In the genomic region with DNA sequence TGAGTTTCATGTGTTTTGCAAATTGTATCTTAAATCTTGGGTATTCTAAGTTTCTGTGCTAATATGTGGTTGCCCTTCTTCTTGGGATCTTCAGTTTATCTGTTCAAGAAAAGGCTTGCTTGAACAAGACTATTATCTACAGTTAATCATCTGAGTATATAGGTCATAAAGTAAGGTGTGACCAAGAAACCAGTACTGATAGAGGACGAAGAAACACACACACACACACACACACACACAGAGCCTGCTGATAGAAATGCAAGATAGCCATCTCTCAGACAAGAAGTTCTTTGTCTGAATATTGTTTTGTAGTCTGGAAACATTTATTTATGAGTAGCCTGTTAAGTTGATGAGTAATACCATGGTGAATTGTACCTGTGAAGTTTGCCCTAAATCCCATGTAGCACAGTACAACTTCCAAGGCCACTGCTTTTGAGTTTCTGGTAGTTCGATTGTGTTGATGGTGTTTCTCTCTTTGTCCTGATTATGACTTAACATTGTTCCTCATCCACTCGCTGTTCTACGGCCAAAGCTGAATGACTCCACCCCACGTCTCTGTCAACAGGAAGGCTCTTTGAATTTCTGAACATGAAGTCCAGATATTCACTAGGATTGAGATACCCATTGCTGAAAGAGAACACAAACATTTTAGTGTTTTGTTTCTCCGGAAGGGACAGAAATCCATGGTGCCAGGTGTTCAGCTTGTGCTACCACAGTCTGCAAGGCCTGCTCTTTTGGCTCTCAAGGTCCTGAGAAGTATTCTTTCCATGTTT, we compare ENCODE assay signal across 21 mouse cellular contexts.
DNase-seq lines count a peak whose midpoint lies in the region; ATAC-seq and TF ChIP-seq lines count a peak whose summit lies in the region.
"Had no signal": no experiment of that assay in that cellular context is flagged by ENCODE, and none has a peak within 500 bp of the region (broad histone marks: within the 10 kb centered on the region; RNA-seq: fewer than 3 reads in every experiment).

No protein-coding gene starts in this region.

- TF ChIP-seq POLR2A in small intestine, adult 2 months (IDR thresholded peaks at IDR 0.05; ENCODE audit: low read depth, low read length), result no peak

- ATAC-seq in intestine, embryonic 15.5 days, result peak; percentile 73
- ATAC-seq: forebrain, embryonic 14.5 days; hindbrain, embryonic 16.5 days had no signal

- peak overlapping the region; percentile 41 for H3K27ac ChIP-seq in gastrocnemius, adult 2 months
- H3K27ac ChIP-seq in intestine, embryonic 15.5 days, result no peak overlapping the region
- peak overlapping the region; percentile 86 for H3K27ac ChIP-seq in small intestine, adult 2 months (ENCODE audit: insufficient read depth, low read depth, low read length)
- H3K27ac ChIP-seq: embryonic facial prominence, embryonic 15.5 days; forebrain, embryonic 10.5 days; heart, embryonic 13.5 days; hindbrain, embryonic 12.5 days had no signal

- no peak overlapping the region for H3K9ac ChIP-seq in intestine, embryonic 15.5 days
- H3K9ac ChIP-seq: embryonic facial prominence, embryonic 15.5 days; heart, embryonic 13.5 days; hindbrain, embryonic 12.5 days had no signal

- DNase-seq in gastrocnemius, adult 2 months, result no peak
- no peak for DNase-seq in gastrocnemius, postnatal 4 days (ENCODE audit: low spot score in 2 of 2)
- DNase-seq in lung, adult 18-20 months, result peak; percentile 9 to 55
- DNase-seq in lung, postnatal 10 days, result no peak
- no peak for DNase-seq in frontal cortex, postnatal 14 days (ENCODE audit: low spot score in 2 of 2)
- DNase-seq: adrenal gland, postnatal 10 days; cerebellum, adult 11 months; cerebellum, adult 8-10 months; cerebellum, postnatal 14 days; embryo, embryonic 11 days; gastrocnemius, postnatal 25 days; heart, postnatal 4 days had no signal

- H3K4me1 ChIP-seq in intestine, embryonic 15.5 days (replicated peaks), result no peaks in the 10 kb centered on the region
- peaks cover 6% of the 10 kb centered on the region for H3K4me1 ChIP-seq in small intestine, adult 2 months (ENCODE audit: control insufficient read depth, insufficient read depth, insufficient read length, low read length)
- H3K4me1 ChIP-seq: embryonic facial prominence, embryonic 15.5 days; hindbrain, embryonic 12.5 days had no signal

- intact Hi-C loops in gastrocnemius, adult 2 months (cut with DNase I), result loop anchor here (5.0 kb wide), 2 partner anchors 32 to 113 kb away; a partner anchor contains a TSS

- 73% methylated on average over 6 of the region's 6 CpGs for WGBS in intestine, embryonic 15.5 days
- 37% methylated on average over 6 of the region's 6 CpGs for WGBS in small intestine, adult 2 months

- H3K27me3 ChIP-seq in intestine, embryonic 15.5 days (replicated peaks), result no peaks in the 10 kb centered on the region
- no peaks in the 10 kb centered on the region; the same call in 1 of the 2 replicates for H3K27me3 ChIP-seq in small intestine, adult 2 months (ENCODE audit: control insufficient read depth, insufficient read depth, low read length)
- H3K27me3 ChIP-seq: embryonic facial prominence, embryonic 15.5 days; heart, embryonic 13.5 days; hindbrain, embryonic 12.5 days had no signal

- no peaks in the 10 kb centered on the region for H3K36me3 ChIP-seq in intestine, embryonic 15.5 days
- no peaks in the 10 kb centered on the region for H3K36me3 ChIP-seq in small intestine, adult 2 months (ENCODE audit: control insufficient read depth, insufficient read depth, low read length)
- H3K36me3 ChIP-seq: embryonic facial prominence, embryonic 15.5 days; forebrain, embryonic 10.5 days; heart, embryonic 13.5 days; hindbrain, embryonic 12.5 days had no signal

- TF ChIP-seq CTCF in gastrocnemius, adult 2 months (IDR thresholded peaks at IDR 0.05), result no peak
- no peak for TF ChIP-seq CTCF in small intestine, adult 2 months (IDR thresholded peaks at IDR 0.05; ENCODE audit: extremely low read depth, insufficient read length, insufficient replicate concordance, low read depth, low read length)

- no peak overlapping the region for H3K4me3 ChIP-seq in gastrocnemius, adult 2 months
- no peak overlapping the region for H3K4me3 ChIP-seq in intestine, embryonic 15.5 days (replicated peaks)
- no peak overlapping the region for H3K4me3 ChIP-seq in small intestine, adult 2 months (ENCODE audit: low read depth, low read length)
- H3K4me3 ChIP-seq: embryonic facial prominence, embryonic 15.5 days; erythroblast, embryonic 14.5 days; forebrain, embryonic 10.5 days; heart, embryonic 13.5 days; hindbrain, embryonic 12.5 days had no signal

- H3K4me2 ChIP-seq in intestine, embryonic 15.5 days (replicated peaks), result no peak overlapping the region
- H3K4me2 ChIP-seq: embryonic facial prominence, embryonic 15.5 days; heart, embryonic 13.5 days; hindbrain, embryonic 12.5 days had no signal

- H3K9me3 ChIP-seq in intestine, embryonic 15.5 days, result no peaks in the 10 kb centered on the region
- H3K9me3 ChIP-seq: embryonic facial prominence, embryonic 15.5 days; forebrain, embryonic 10.5 days; heart, embryonic 13.5 days; hindbrain, embryonic 12.5 days had no signal

Comparison
In these comparisons a context has a peak if more than half of its experiments do, and no peak if none do; other contexts are left out.
1. DNase-seq: peak in lung, adult 18-20 months (2 of 2); none in gastrocnemius, adult 2 months (single experiment), gastrocnemius, postnatal 4 days (0 of 2), lung, postnatal 10 days (single experiment) and frontal cortex, postnatal 14 days (0 of 2).